Mouse (Mus musculus): Measurements from ENCODE around the gene Slc5a10.
"Not testable (repeated sequence)": the region's sequence is repeated elsewhere in the genome, so short reads cannot be mapped to it uniquely, and the experiment has no call there.

Gene Slc5a10

DNA sequence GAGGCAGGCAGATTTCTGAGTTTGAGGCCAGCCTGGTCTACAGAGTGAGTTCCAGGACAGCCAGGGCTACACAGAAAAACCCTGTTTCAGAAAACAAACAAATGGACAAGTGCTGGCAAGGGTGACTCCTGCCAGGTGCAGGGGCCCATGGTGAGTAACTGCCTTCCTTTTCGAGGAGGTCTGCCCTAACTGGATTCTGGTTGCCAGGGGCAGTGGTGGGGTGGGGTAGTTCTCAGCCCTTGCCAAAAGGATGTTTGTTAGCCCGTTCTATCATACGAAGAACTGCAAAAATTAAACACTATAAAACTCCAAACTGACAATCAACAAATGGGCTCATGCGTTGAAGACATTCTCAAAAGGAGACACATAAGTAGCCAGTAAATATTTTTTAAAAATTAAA lies 71.0 kb downstream of the Slc5a10 start:
- no peak for DNase-seq (ENCODE audit: low read depth, low spot score)

DNA sequence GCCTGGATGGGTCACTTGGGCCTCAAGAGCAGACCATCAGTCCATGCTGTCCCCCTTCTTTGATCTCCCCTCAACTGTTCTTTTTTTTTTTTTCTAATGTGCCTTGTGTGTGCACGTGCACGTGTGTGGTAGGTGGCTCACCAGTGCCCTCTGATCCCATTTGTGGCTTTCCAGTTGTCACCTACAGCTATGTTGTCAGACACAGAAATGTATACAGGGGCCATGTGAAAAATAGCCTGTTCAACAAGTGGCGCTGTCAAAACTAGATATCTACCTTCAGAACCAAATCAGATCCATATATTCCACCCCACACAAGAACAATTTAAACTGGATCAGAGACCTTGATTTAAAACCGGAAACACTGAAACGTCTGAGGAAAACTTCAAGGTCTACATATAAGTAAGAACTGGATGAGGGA lies 71.5 kb downstream of the Slc5a10 start:
- no peak for DNase-seq (ENCODE audit: low read depth, low spot score)

DNA sequence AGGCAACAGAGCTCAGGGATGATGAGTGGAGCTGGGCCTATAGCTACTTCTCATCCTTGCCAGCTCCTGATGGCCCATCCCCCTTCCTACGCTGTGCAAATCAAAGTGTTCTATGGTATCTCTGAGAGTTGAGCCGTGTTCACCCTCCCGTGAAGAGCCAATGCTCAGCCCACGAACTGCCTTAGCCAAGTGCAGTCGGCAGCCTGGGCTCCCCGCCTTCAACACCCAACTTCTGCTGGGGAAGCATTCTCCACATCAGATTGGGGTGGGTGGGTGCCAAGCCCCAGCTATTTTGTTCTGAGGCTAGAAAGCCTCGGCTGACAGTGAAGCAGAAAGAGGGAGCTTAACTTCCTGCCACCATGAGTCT lies 71.9 kb downstream of the Slc5a10 start:
- DNase-seq (ENCODE audit: low read depth, low spot score) = no peak

DNA sequence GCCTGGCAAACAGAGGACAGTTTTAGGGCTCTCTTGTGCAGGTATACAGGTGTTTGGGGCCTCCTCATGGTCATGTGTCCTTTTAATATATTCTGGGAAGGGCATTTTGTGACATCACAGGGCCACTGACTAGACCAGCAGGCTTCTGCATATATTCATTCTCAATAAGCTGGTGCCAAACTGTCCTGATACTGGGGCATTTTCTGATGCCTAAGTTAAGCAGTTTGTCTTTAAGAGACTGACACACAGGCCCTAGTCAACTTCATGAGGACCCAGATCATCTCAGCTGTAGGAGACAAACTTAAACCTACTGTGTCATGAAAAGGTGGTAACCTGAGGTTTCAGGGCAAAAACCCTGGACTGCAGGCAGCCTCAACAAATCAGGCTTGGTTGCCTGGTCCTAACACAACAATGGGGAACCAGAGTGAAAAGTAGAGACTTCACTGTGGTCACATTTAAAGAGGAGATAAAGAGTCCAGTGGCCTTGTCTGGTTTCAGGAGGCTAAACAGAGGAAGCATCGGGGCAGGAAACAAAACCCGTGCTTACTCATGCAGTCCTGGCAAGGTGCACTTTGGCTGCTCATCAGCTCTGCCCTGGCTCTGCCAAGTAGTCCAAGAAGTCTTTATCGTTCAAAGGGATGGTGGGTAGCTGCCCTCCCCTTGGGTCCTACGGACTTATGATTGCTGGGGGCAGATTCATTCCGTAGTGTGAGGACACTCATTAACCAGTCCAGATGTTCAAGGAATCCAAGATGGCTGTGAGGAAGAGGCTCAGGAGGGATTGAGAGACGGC lies 72.5 kb downstream of the Slc5a10 start:
- DNase-seq (ENCODE audit: low read depth, low spot score) = peak; percentile 65

DNA sequence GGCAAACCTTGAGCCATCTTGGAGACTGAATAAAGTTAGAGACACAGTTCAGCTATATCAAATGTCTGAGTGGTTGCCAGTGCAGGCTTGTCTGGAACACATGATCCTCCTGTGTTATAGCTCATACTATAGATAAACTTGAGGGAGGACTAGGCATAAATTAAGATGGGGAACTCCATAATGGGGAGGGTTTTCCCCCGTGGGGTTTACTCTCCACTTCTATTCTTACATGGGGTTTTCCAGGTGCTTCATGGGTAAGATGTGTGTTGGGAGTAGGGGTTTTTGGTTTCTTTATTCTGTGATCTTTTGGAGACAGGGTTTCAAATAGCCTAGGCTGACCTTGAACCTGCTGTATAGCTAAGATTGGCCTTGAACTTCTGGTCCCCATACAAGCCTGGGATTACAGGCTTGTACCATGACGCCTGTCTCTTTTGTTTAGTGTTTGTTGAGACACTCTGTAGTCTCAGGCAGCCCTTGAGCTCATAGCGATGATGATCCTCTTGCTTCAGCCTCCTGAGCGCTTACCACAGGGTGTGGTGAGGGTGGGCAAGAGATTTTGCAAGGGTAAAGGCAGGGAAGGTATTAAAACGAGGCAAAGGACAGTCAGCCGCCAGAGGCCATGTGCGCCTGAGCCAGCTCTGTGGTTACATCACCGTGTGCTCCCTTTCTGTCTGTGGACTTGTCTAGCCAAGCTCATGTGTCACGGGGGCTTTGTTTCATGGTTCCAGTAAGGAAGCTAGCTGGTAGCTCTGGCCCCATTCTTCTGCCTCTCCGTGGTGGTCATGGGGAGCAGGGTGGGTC lies 73.3 kb downstream of the Slc5a10 start:
- DNase-seq (ENCODE audit: low read depth, low spot score) = peak; percentile 30

DNA sequence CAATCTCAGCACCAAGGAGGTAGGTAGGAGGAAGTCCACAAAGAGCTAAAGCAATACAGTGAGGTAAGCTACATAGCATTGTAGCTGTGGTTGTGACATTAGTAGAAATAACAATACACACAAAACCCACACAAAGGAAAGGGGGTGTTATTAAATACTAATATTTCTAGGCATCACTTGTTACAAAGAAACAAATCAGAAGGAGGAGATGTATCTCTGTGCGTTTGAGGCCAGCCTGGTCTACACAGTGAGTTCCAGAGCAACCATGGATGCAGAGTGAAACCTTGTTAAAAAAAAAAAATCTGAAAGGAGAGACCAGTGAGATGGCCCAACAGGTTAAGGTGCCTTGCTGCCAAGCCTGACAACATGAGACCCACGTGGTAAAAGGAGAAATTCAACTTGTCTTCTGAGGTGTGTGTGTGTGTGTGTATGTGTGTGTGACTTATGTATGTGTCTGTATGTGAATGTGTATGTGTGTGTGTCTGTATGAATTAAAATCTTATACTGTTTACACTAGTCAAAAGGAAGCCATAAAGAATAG lies 74.1 kb downstream of the Slc5a10 start:
- DNase-seq (ENCODE audit: low read depth, low spot score) = no peak

DNA sequence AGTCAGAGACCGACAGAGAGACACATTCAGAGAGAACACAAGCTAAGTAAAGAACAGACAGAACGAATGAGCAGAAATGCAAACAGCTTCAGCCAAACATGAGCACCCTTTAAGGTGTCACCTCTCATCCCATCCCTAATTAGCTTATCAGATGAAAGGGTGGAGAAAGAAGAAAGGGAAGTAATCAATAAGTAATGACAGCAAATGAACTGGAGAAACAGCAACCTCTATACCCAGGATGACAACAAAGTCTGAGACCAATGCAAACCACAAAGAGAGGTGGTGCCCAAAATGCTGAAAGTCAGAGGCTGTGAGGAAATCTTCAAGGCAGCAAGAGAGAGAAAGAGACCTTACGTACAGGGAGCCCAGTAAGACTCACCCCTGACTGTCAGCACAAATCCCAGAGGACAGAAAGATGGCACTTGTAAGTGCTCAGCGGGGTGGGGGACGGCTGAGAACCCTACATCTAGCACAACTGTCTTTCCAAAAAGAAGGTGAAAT lies 75.2 kb downstream of the Slc5a10 start:
- no peak for DNase-seq (ENCODE audit: low read depth, low spot score)

DNA sequence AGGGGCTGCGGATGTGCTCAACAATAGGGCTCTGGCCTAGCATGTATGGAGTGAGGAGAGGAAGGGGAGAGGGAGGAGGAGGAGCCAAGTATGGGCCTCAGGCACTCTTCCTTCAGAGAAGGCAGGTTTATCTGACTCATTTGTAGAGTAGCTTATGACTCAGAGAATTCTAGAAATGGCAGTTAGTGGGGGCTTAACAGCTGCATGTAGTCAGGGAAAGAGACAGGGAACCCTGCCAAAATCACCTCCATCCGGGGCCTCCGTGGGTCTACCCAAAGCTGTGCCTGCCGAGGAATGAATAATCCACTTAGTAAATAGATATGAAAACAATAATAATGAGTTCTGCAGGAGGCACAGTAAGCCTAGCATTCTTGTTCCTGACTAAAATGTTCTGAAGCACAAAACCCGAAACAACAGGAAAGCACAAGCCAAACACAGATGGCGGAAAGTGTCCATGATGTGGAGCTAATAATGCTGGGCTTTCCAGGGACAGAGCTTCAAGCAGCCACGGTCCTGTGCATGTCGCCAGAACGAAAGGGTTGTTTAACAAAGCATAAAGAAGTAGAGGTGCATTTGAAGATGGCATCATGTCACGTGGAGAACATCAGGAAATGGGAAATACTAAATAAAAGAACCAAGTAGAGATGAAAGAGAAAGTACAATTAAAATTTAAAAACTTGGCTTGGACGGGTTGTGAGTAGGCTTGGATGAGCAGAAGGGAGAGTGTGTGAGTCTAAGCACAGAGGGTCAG lies 75.9 kb downstream of the Slc5a10 start:
- DNase-seq (ENCODE audit: low read depth, low spot score) = peak; percentile 83

DNA sequence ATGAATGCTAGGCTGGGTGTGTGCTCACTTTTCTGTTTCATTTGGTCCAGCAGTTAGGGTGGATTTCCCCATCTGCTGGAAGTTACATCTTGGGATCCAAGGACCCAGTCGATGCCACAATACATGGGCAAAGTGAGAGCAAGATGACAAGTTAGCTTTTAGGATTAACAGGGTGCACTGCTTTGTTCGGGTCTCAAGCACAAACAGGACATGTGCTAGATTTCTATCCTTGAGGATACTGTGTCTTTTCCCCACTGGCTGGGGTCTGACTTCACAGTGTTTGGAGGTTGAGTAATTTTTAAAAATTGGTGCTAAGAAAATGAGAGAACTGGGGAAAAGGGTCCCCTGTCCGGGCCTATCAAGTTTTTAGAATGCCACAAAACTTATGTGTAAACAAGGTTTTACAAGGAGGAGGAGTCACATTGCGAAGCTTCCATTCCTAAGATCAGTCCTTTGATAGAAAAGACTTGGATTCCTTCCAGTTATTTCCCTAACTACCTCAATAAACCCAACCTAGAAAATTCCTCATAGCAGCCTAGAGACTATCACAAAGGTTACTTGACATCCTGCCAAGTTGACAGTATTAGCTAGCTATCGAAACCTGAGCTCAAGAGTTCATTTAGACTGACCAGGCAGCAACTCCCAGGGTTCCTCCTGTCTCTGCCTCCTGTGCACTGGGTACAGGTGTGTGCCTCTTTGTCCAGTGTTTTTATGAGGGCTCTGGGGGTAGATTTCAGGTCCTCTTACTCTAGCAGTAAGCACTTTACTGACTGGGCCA lies 77.3 kb downstream of the Slc5a10 start:
- no peak for DNase-seq (ENCODE audit: low read depth, low spot score)

DNA sequence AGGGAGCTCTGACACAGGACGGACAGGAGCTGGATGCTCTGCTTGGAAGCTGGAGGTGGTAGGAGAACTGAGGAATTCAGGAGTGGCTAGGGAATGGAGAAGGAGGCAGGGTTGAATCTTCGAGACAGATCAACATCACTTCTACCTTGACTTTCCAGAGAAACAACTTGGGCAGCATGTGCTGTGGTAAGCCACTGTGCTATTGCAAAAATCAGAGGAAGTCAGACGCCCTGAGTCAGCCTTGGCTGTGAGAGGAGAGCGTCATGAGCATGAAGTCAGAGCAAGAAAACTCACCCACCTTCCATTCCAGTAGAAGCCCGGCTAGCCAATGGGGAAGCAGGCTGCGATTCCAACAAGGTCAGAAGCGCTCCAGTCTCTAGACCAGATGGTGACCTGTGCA lies 78.5 kb downstream of the Slc5a10 start:
- DNase-seq (ENCODE audit: low read depth, low spot score) = no peak

DNA sequence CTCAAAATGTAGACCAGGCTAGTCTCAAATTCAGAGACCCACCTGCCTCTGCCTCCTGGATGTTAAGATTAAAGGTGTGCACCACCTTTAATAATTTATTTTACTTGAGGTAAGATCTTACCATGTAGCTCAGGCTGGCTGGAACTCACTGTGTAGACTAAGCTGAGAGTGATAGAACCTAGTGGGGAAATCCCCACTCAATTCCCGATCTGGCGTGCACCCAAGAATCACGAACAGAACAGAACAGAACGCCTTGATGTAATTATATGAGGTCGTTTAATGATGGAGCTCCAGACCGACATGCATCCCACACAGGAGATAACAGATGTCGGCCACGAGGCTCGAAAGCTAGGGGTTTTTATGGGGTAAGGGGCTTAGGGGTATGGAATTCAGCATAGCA lies 80.0 kb downstream of the Slc5a10 start:
- not testable (repeated sequence) for DNase-seq (ENCODE audit: low read depth, low spot score)

DNA sequence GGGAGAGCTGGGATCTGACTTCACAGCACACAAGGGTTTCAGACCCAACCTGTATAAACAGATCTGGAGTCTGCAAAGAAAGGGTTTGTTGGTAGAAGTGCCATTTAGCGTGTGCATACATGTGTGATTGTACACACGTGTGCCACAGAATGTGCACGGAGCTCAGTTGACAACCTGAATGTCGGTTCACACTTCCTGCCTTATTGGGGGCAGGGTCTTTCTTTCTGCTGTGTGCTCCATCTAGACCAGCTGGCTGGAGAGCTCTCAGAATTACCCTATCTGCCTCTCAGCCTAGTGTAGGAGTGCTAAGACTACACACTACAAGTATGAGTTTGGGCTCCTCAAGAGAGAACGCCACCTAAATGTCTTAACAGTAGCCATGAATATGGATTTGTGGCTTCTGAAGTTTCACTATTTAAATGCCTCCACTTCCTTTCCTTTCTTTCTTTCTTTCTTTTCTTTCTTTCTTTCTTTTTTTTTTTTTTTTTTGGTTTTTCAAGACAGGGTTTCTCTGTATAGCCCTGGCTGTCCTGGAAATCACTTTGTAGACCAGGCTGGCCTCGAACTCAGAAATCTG lies 80.9 kb downstream of the Slc5a10 start:
- no peak for DNase-seq (ENCODE audit: low read depth, low spot score)

DNA sequence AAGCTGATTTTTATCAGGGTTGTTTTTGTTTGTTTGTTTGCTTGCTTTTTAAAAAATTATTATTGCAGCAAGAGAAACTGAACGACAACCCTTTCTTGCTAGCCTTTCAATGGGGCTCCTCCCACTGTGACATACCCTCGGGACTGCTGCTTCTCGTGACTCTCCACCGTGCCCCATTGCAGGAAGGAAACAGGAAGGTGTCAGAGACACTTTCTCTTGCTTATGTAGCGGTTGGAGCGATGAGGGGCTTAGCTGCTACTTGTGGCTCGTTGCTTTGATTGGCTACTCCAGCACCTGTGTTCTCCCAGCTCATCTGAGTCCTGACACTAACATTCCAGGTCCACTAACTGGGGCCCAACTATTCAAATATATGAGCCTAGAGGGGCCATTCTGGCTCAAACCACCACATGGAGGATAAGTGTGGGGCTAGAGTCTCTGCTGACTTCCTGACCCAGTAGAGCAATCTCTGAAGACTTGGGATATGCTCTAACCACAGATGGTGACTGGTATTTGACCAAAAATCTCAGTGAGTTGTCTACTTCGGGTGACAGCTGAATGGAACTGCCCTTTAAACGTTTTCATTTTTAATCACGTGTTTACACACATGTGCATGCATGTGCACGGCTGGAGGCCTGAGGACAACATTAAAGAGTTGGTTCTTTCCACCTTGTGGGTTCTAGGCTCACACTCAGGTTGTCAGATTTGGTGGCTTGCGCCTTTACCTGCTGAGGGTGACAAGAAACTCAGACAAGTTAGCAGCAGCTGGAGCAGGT lies 81.7 kb downstream of the Slc5a10 start:
- DNase-seq (ENCODE audit: low read depth, low spot score) = no peak

DNA sequence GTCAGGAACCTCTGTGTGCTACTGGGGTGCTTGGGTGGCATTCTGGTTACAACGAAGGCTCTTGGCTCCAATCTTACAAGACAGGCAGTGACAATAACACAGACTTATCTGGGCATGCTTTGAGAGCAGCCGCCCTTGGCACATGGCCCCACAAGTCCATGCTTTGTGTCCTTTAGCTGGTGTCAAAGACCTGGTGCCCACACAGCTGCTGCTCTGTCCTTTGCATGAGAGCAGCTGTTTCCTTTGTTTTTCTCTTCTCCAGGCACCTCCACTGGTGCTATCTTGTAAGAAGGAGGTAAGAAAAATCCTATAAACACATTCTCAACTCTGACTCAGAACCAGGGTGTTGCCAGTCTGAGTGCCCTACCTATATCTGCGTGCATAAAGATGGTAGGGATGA lies 82.8 kb downstream of the Slc5a10 start:
- DNase-seq (ENCODE audit: low read depth, low spot score) = no peak

DNA sequence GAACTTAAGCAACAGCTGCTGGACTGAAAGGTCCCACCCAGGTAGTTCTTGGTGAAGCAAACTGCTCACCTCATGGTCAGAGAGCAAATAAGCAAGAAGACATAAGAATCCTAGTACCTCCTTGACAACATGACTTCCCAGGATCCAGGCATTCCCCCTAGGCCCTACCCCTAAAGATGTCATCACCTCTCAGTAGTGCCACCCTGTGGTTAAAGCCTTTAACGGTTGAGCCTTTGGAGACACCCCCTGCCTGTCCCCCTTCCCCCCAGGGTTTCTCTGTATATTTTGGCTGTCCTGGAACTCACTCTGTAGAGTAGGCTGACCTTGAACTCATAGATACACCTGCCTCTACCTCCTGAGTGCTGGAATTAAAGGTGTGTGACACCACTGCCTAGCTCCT lies 83.2 kb downstream of the Slc5a10 start:
- no peak for DNase-seq (ENCODE audit: low read depth, low spot score)

DNA sequence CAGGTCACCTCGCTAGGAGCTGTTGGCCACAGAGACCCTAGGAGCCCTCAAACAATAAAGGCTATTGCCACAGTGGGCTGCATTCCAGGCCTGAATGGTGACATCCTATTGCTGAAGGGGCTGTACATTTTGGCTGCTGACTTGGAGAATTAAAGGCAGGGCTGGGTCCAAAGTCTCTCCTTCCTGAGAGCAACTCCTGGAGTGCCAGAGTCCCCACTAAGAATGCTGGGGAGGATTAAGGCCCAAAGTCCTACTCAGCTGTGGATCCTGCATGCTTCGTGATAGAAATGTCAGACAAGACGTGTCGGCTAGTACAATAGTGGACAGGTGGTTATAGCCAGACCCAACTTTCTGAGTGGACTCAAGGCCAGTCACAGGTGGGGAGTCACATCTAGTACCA lies 84.3 kb downstream of the Slc5a10 start:
- DNase-seq (ENCODE audit: low read depth, low spot score) = not testable (repeated sequence)

DNA sequence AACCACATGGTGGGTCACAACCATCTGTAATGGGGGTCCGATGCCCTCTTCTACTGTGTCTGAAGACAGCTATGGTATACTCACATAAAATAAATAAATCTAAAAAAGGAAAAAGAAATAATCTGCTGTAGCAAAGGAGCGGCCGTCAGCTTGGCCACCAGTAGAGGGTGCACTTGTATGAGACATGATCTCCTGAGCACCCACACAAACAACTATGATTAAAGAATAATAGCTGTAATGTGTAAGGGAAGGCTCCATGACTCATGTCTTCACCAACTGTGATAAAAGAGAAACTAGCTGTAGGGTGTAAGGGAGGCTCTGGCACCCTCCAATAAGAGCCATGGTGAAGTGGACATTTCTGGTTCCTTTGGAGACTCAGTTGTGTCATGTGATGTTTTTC lies 91.0 kb downstream of the Slc5a10 start:
- peak; percentile 79 for DNase-seq (ENCODE audit: low read depth, low spot score)

DNA sequence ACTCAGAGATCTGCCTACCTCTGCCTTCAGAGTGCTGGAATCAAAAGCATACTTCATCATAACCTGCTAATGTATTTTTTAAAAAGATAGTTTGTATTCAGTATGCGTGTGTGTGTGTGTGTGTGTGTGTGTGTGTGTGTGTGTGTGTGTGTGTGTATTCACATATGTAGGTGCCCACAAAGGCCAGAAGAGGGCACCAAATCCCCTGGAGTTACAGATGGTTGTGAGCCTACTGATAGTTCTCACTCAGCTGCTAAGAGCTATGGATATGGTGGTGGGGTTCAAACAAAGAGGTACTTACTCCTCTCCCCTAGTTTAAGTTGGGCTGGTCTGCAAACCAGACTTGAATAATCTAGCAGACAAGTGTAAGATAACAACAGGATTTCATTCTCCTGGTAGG lies 94.1 kb downstream of the Slc5a10 start:
- no peak for DNase-seq (ENCODE audit: low read depth, low spot score)

DNA sequence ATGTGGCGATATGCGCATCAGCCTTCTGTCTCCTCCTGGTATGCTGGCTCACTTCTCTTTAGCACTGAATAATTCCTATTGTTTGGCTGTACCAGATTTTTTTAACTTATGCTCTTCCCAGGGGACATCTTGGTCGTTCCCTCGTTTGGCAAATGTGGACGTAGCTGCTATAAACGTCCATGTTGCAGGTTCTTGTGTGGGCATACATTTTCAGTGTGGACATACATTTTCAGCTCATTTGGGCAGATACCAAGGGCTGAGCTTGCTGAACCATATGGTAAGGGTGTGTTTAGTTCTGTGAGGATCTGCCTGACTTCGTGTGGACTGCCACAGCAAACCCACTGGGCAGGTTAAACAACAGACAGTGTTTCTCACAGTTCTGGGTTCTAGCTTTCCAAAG lies 95.5 kb downstream of the Slc5a10 start:
- DNase-seq (ENCODE audit: low read depth, low spot score) = no peak

Measured in 3T3-L1 (cell line).